Mouse (Mus musculus) stomach, postnatal 0 days (tissue): ENCODE data around the gene Mtpn.

Experiments
- CTCF ChIP-seq: IDR thresholded peaks from 2 replicates; pipeline ENCODE4 v1.5.1; 2016; ENCODE audit warnings: antibody characterized with exemption, low read depth, mild to moderate bottlenecking, moderate library complexity
- EP300 ChIP-seq: optimal IDR thresholded peaks from 2 replicates; pipeline ENCODE3; 2016; ENCODE audit warnings: antibody characterized with exemption

DNA sequence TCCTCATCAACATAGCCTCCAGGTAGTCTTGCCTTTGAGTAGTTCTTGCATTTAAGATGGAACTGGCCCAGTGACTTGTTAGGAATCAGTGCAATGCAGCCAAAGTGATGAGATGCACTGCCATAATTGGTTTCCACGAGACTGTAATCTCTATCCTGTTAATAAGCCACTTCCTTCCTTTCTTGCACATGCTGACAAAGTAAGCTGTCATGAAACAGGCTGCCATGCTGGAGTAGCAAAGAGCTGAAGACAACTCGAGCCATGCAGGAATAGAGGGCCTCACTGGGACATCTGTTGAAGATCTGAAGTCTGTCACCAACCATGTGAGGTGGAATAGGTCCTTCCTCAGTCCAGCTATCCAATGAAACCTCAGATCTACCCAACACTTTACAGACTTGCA, 20.3 kb upstream of the Mtpn start:
- no peak for TF ChIP-seq EP300
- TF ChIP-seq CTCF, result no peak
